Mouse (Mus musculus) kidney, postnatal 36 days (tissue): ENCODE measurements around the gene Myct1.

ENCODE experiments used
- DNase-seq, 2 experiments: peaks; one replicate each; pipeline ENCODE4 v3.0.0; 2021 to 2022; ENCODE audit warnings: mixed read lengths in 2 of 2

The Myct1 gene

GRCm38 (mm10) chr10:5626268-5626667 lies 32.7 kb downstream of the Myct1 start:
- no peak for DNase-seq

- DNase-seq = no peak
Observed at GRCm38 (mm10) chr10:5633672-5634200, 40.2 kb downstream of the Myct1 start.

DNA sequence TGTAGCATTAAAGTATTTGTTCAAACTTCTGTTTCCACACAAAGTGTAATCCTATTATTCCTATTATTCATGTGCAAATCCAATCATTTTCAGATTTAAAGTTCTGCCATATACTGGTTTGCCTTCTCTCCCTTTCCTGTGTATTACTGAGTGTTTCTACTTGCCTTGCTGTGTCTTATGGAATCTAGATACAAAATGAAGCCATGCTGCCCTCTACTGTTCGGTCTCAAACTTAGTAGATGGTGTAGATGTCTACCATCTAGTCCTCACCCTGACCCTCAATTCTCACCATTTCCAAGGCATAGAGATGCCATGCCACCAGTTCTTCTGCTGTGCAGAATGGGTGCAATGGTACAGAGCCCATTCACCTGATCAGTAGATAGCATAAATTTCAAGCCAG lies 40.8 kb downstream of the Myct1 start:
- DNase-seq = peak; percentile 41 to 61

- no peak for DNase-seq
Observed at GRCm38 (mm10) chr10:5637322-5637721, 43.7 kb downstream of the Myct1 start.

- DNase-seq = peak in 1 of 2 experiments; percentile 46
Observed at GRCm38 (mm10) chr10:5639112-5639511, 45.5 kb downstream of the Myct1 start, which contains the start of gene Vip. TSS of gene Vip (plus strand) at chr10:5639218.
